Mouse (Mus musculus) limb, embryonic 10.5 days (tissue): Measurements from ENCODE around the gene Tob1. TPM values are rescaled to one million over a fixed set of nuclear protein-coding genes. Genes with fewer than 3 reads are reported as not detected.

Source experiments
- polyA plus RNA-seq: library from polyadenylated mRNA; unstranded; fragments of >200 nt; fragmentation: Nextera tagmentation; extraction: Ambion mirVana; gene quantifications from 2 replicates; pipeline ENCODE4 v1.2.1, GENCODE M21; 2016

The Tob1 gene
- polyA plus RNA-seq, 1 experiment from 2014 or later, result 22.5 TPM

Other genes with a start within 250 kb of the Tob1 start
- 578 and 666 TPM in 2 replicates for gene Gm20390, start 243.2 kb upstream of the Tob1 start, polyA plus RNA-seq
- 386 and 480 TPM in 2 replicates for gene Nme1, start 242.9 kb upstream of the Tob1 start, polyA plus RNA-seq
- gene Spag9, start 215.4 kb upstream of the Tob1 start, polyA plus RNA-seq, result 28.0 and 30.4 TPM in 2 replicates
- gene Wfikkn2, start 34.6 kb downstream of the Tob1 start, polyA plus RNA-seq, result 1.6 and 7.9 TPM in 2 replicates
- not detected in 2 replicates for gene Gm21885, start 70.4 kb downstream of the Tob1 start, polyA plus RNA-seq
- 89.9 and 107 TPM in 2 replicates for gene Luc7l3, start 110.5 kb downstream of the Tob1 start, polyA plus RNA-seq
- gene Ankrd40, start 116.5 kb downstream of the Tob1 start, polyA plus RNA-seq, result 18.1 and 21.3 TPM in 2 replicates
- 0.59 and 0.88 TPM in 2 replicates for gene Abcc3, start 181.5 kb downstream of the Tob1 start, polyA plus RNA-seq